Mouse (Mus musculus): ENCODE data around the gene Pnkd.

The Pnkd gene

GRCm38 (mm10) chr1:74284543-74285160 lies at the start of gene Pnkd, which contains the start of gene Aamp:
TSS of gene Pnkd (plus strand) at chr1:74284930.
TSS of gene Aamp (minus strand) at chr1:74284738.
- Histone ChIP-seq H3K4me1 (replicated peaks; ENCODE audit: low read depth, low read length) (peaks cover 72% of the 10 kb centered on the region), H3K27me3 (ENCODE audit: insufficient read depth, low read length) (no peaks in the 10 kb centered on the region), H3K4me3 (replicated peaks; ENCODE audit: low read length) (peak within 1 kb of the TSS; percentile 95), H3K36me3 (ENCODE audit: insufficient read depth, low read length) (peaks cover 74% of the 10 kb centered on the region), H3K9me3 (ENCODE audit: low read length) (no peaks in the 10 kb centered on the region)
- TF ChIP-seq POU5F1 (IDR thresholded peaks at IDR 0.05; ENCODE audit: borderline replicate concordance, low read length) (no peak), NANOG (IDR thresholded peaks at IDR 0.05; ENCODE audit: borderline replicate concordance, low read length) (no peak), CTCF (conservative IDR thresholded peaks at IDR 0.05; ENCODE audit: low read length) (no peak)

- no peak for TF ChIP-seq CTCF (conservative IDR thresholded peaks at IDR 0.05; ENCODE audit: low read length)
- no peak for TF ChIP-seq POU5F1 (IDR thresholded peaks at IDR 0.05; ENCODE audit: borderline replicate concordance, low read length)
- no peak for TF ChIP-seq NANOG (IDR thresholded peaks at IDR 0.05; ENCODE audit: borderline replicate concordance, low read length)
- Histone ChIP-seq H3K4me1 (replicated peaks; ENCODE audit: low read depth, low read length) (peaks cover 48% of the 10 kb centered on the region), H3K36me3 (ENCODE audit: insufficient read depth, low read length) (peaks cover 25% of the 10 kb centered on the region), H3K27me3 (ENCODE audit: insufficient read depth, low read length) (no peaks in the 10 kb centered on the region), H3K4me3 (replicated peaks; ENCODE audit: low read length) (peak within 1 kb of the TSS; percentile 99), H3K9me3 (ENCODE audit: low read length) (no peaks in the 10 kb centered on the region)
These were observed 48.7 kb upstream of the Pnkd start, which contains the start of gene Arpc2 for GRCm38 (mm10) chr1:74235938-74236589. TSS of gene Arpc2 (plus strand) at chr1:74236084.

GRCm38 (mm10) chr1:74236590-74237317 lies 48.0 kb upstream of the Pnkd start:
- no peak for TF ChIP-seq CTCF (conservative IDR thresholded peaks at IDR 0.05; ENCODE audit: low read length)
- no peak for TF ChIP-seq NANOG (IDR thresholded peaks at IDR 0.05; ENCODE audit: borderline replicate concordance, low read length)
- TF ChIP-seq POU5F1 (IDR thresholded peaks at IDR 0.05; ENCODE audit: borderline replicate concordance, low read length): no peak
- Histone ChIP-seq H3K4me1 (replicated peaks; ENCODE audit: low read depth, low read length) (peaks cover 53% of the 10 kb centered on the region), H3K27me3 (ENCODE audit: insufficient read depth, low read length) (no peaks in the 10 kb centered on the region), H3K36me3 (ENCODE audit: insufficient read depth, low read length) (peaks cover 27% of the 10 kb centered on the region), H3K4me3 (replicated peaks; ENCODE audit: low read length) (peak overlapping the region; percentile 99), H3K9me3 (ENCODE audit: low read length) (no peaks in the 10 kb centered on the region)

- H3K27me3 ChIP-seq (ENCODE audit: insufficient read depth, low read length): no peaks in the 10 kb centered on the region
- TF ChIP-seq CTCF (conservative IDR thresholded peaks at IDR 0.05; ENCODE audit: low read length) (no peak), POU5F1 (IDR thresholded peaks at IDR 0.05; ENCODE audit: borderline replicate concordance, low read length) (no peak), NANOG (IDR thresholded peaks at IDR 0.05; ENCODE audit: borderline replicate concordance, low read length) (no peak)
- H3K4me3 ChIP-seq (replicated peaks; ENCODE audit: low read length): peak overlapping the region; percentile 99
- no peaks in the 10 kb centered on the region for H3K9me3 ChIP-seq (ENCODE audit: low read length)
- peaks cover 59% of the 10 kb centered on the region for H3K4me1 ChIP-seq (replicated peaks; ENCODE audit: low read depth, low read length)
- peaks cover 27% of the 10 kb centered on the region for H3K36me3 ChIP-seq (ENCODE audit: insufficient read depth, low read length)
These were observed 47.1 kb upstream of the Pnkd start for GRCm38 (mm10) chr1:74237671-74238070.

GRCm38 (mm10) chr1:74238136-74238535 lies 46.6 kb upstream of the Pnkd start:
- Histone ChIP-seq H3K27me3 (ENCODE audit: insufficient read depth, low read length) (no peaks in the 10 kb centered on the region), H3K4me1 (replicated peaks; ENCODE audit: low read depth, low read length) (peaks cover 64% of the 10 kb centered on the region), H3K36me3 (ENCODE audit: insufficient read depth, low read length) (peaks cover 30% of the 10 kb centered on the region), H3K4me3 (replicated peaks; ENCODE audit: low read length) (peak overlapping the region; percentile 99; the same call in 1 of the 2 replicates), H3K9me3 (ENCODE audit: low read length) (no peaks in the 10 kb centered on the region)
- TF ChIP-seq POU5F1 (IDR thresholded peaks at IDR 0.05; ENCODE audit: borderline replicate concordance, low read length): no peak

- TF ChIP-seq NANOG (IDR thresholded peaks at IDR 0.05; ENCODE audit: borderline replicate concordance, low read length) (no peak), POU5F1 (IDR thresholded peaks at IDR 0.05; ENCODE audit: borderline replicate concordance, low read length) (no peak), CTCF (conservative IDR thresholded peaks at IDR 0.05; ENCODE audit: low read length) (no peak)
- Histone ChIP-seq H3K27me3 (ENCODE audit: insufficient read depth, low read length) (no peaks in the 10 kb centered on the region), H3K36me3 (ENCODE audit: insufficient read depth, low read length) (peaks cover 31% of the 10 kb centered on the region), H3K4me3 (replicated peaks; ENCODE audit: low read length) (peak overlapping the region; percentile 32), H3K4me1 (replicated peaks; ENCODE audit: low read depth, low read length) (peaks cover 72% of the 10 kb centered on the region), H3K9me3 (ENCODE audit: low read length) (no peaks in the 10 kb centered on the region)
These were observed 45.6 kb upstream of the Pnkd start for GRCm38 (mm10) chr1:74239162-74239561.

GRCm38 (mm10) chr1:74239618-74240017 lies 45.1 kb upstream of the Pnkd start:
- Histone ChIP-seq H3K27me3 (ENCODE audit: insufficient read depth, low read length) (no peaks in the 10 kb centered on the region), H3K36me3 (ENCODE audit: insufficient read depth, low read length) (peaks cover 31% of the 10 kb centered on the region), H3K4me1 (replicated peaks; ENCODE audit: low read depth, low read length) (peaks cover 77% of the 10 kb centered on the region), H3K9me3 (ENCODE audit: low read length) (no peaks in the 10 kb centered on the region), H3K4me3 (replicated peaks; ENCODE audit: low read length) (peak overlapping the region; percentile 32)
- TF ChIP-seq NANOG (IDR thresholded peaks at IDR 0.05; ENCODE audit: borderline replicate concordance, low read length) (no peak), CTCF (conservative IDR thresholded peaks at IDR 0.05; ENCODE audit: low read length) (no peak), POU5F1 (IDR thresholded peaks at IDR 0.05; ENCODE audit: borderline replicate concordance, low read length) (no peak)

- no peaks in the 10 kb centered on the region for H3K9me3 ChIP-seq (ENCODE audit: low read length)
- H3K4me3 ChIP-seq (replicated peaks; ENCODE audit: low read length): no peak overlapping the region
- TF ChIP-seq POU5F1 (IDR thresholded peaks at IDR 0.05; ENCODE audit: borderline replicate concordance, low read length): no peak
- TF ChIP-seq CTCF (conservative IDR thresholded peaks at IDR 0.05; ENCODE audit: low read length): no peak
- TF ChIP-seq NANOG (IDR thresholded peaks at IDR 0.05; ENCODE audit: borderline replicate concordance, low read length): no peak
- H3K4me1 ChIP-seq (replicated peaks; ENCODE audit: low read depth, low read length): peaks cover 79% of the 10 kb centered on the region
- no peaks in the 10 kb centered on the region for H3K27me3 ChIP-seq (ENCODE audit: insufficient read depth, low read length)
- peaks cover 31% of the 10 kb centered on the region for H3K36me3 ChIP-seq (ENCODE audit: insufficient read depth, low read length)
These were observed 44.4 kb upstream of the Pnkd start for GRCm38 (mm10) chr1:74240311-74240710.

Measured in E14TG2a.4 (cell line).